Mouse (Mus musculus) megakaryocyte, embryonic 14.5 days (primary cell): ENCODE results near the gene Pik3c2b.

Source experiments
- FLI1 ChIP-seq: IDR thresholded peaks from 2 replicates; pipeline ENCODE4 v1.6.1; 2012; ENCODE audit warnings: low read length, inconsistent platforms, mixed read lengths
- GATA1 ChIP-seq: IDR thresholded peaks from 3 replicates; pipeline ENCODE4 v1.6.1; 2012; ENCODE audit warnings: mixed read lengths, low read length, inconsistent platforms, borderline replicate concordance

- TF ChIP-seq GATA1 = no peak
- no peak for TF ChIP-seq FLI1
These were observed 73.4 kb downstream of the Pik3c2b start for GRCm38 (mm10) chr1:133118844-133119243.
